Mouse (Mus musculus): ENCODE measurements at regions not wholly inside any gene's neighbourhood (a gene's known extent, or its start where the extent isn't known, plus 50 kb on each side); places are given as distances from the start of the nearest gene placed in this dataset.

GRCm38 (mm10) chr1:190270784-190271385 is 100.4 kb upstream of the Prox1 start:
- H3K9me3 ChIP-seq (replicated peaks): no peaks in the 10 kb centered on the region
- 89% methylated on average over 17 of the region's 17 CpGs for WGBS
- H3K4me3 ChIP-seq: no peak overlapping the region
- H3K27me3 ChIP-seq (ENCODE audit: low read depth, poor library complexity, severe bottlenecking): 0 out of 2 replicates have a peak, but pooled peaks cover 6% of the 10 kb centered on the region
- DNase-seq (ENCODE audit: low spot score): no peak
- no peaks in the 10 kb centered on the region for H3K36me3 ChIP-seq
- no peak overlapping the region for H3K27ac ChIP-seq
- H3K4me1 ChIP-seq: no peaks in the 10 kb centered on the region

DNA sequence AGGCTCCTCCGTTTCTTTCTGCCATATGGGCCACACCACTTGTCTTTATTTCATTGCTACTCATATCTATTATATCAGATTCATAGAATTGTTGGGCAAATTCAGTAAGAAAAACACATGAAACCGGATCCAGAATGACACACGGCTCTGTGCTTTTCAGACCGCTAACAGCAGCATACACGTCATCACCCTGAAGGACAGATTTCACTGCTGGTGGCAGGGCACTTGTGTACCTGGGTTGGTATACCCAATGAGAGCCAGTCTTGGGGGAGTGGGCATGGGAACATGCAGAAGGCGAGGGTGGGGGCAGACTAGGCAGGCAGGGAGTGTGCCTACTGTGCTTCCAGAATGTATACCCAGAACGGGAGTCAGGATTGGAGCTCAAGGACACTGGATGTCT is 98.7 kb upstream of the Prox1 start:
- no peak for DNase-seq (ENCODE audit: low spot score)
- no peak overlapping the region for H3K27ac ChIP-seq
- 92% methylated on average over 7 of the region's 7 CpGs for WGBS

DNA sequence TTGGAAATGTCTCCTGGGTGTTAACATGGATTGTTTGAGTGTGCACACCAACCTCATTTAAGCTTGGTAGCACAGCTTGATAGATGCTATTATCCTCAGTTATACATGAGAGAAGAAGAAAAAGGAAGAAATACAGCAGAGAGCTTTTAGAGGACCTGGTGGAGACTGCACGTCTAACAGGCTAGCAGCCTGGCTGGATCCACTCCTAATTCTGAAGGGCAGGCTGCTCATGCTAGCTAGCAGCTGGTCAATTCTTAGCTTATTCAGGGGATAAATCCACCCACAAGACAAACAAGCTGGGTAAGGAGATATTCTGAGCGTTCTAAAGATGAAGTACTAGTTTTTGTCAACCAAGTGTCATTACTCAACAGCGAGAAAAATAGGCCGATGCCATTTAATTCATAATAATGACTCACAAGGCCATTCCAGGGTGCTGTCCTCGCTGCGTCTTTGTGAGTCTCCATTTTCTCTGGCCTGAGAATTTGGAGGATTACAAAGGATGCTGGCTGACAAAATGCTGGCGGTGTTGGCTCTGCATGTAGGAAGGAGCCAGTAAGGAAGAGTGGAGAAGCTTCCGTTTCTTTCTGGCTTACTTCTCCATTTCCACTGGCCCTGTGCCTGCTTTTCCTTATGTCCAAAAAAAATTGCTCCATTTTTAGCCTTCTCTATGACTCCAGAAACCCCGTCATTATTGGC is 94.7 kb upstream of the Prox1 start:
- Histone ChIP-seq H3K27ac (no peak overlapping the region), H3K4me3 (no peak overlapping the region)
- 93% methylated on average over 9 of the region's 9 CpGs for WGBS

More for the DNA sequence above, 98.7 kb upstream of the Prox1 start:
- Histone ChIP-seq H3K9me3 (replicated peaks) (no peaks in the 10 kb centered on the region), H3K4me1 (peaks cover 9% of the 10 kb centered on the region), H3K4me3 (no peak overlapping the region), H3K36me3 (no peaks in the 10 kb centered on the region), H3K27me3 (ENCODE audit: low read depth, poor library complexity, severe bottlenecking) (no peaks in the 10 kb centered on the region)

GRCm38 (mm10) chr1:190264501-190264900 is 94.0 kb upstream of the Prox1 start:
- WGBS: 58% methylated on average over 8 of the region's 8 CpGs
- Histone ChIP-seq H3K27me3 (ENCODE audit: low read depth, poor library complexity, severe bottlenecking) (peaks cover 9% of the 10 kb centered on the region; the same call in 1 of the 2 replicates), H3K4me3 (no peak overlapping the region), H3K9me3 (replicated peaks) (no peaks in the 10 kb centered on the region), H3K36me3 (no peaks in the 10 kb centered on the region), H3K27ac (no peak overlapping the region), H3K4me1 (peaks cover 22% of the 10 kb centered on the region)
- DNase-seq (ENCODE audit: low spot score): no peak

More for the DNA sequence above, 94.7 kb upstream of the Prox1 start:
- Histone ChIP-seq H3K27me3 (ENCODE audit: low read depth, poor library complexity, severe bottlenecking) (peaks cover 9% of the 10 kb centered on the region; the same call in 1 of the 2 replicates), H3K4me1 (peaks cover 22% of the 10 kb centered on the region), H3K9me3 (replicated peaks) (no peaks in the 10 kb centered on the region), H3K36me3 (no peaks in the 10 kb centered on the region)
- DNase-seq (ENCODE audit: low spot score): no peak

DNA sequence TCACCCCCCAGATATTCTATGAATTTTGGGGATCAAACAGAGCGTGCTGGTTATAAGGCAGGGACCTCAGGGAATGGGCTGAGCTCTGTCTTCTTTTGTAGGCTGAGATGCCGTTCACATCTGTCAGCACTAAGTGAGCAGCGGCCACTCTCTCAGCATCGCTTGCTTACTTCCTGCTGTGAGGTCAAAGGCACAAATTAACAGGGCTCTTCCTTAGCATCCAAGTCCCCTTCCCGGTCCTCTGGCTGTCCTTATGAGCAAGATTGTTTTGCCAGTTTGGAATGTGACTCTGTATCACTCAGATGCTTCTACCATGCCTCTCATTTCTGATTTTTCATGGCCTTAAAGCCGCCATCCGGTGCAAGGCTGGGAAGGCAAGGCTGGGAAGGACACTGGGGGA is 93.1 kb upstream of the Prox1 start:
- no peak overlapping the region for H3K27ac ChIP-seq
- H3K4me1 ChIP-seq: peaks cover 22% of the 10 kb centered on the region
- no peak overlapping the region for H3K4me3 ChIP-seq
- WGBS: 34% methylated on average over 7 of the region's 7 CpGs
- no peaks in the 10 kb centered on the region for H3K9me3 ChIP-seq (replicated peaks)
- no peaks in the 10 kb centered on the region for H3K36me3 ChIP-seq
- H3K27me3 ChIP-seq (ENCODE audit: low read depth, poor library complexity, severe bottlenecking): peaks cover 9% of the 10 kb centered on the region; the same call in 1 of the 2 replicates
- DNase-seq (ENCODE audit: low spot score): no peak

- Histone ChIP-seq H3K4me1 (peaks cover 16% of the 10 kb centered on the region), H3K36me3 (no peaks in the 10 kb centered on the region), H3K27ac (no peak overlapping the region), H3K9me3 (replicated peaks) (no peaks in the 10 kb centered on the region), H3K27me3 (ENCODE audit: low read depth, poor library complexity, severe bottlenecking) (peaks cover 9% of the 10 kb centered on the region; the same call in 1 of the 2 replicates), H3K4me3 (no peak overlapping the region)
- 91% methylated on average over 13 of the region's 13 CpGs for WGBS
- DNase-seq (ENCODE audit: low spot score): no peak
Observed at GRCm38 (mm10) chr1:190259576-190259975, 89.1 kb upstream of the Prox1 start.

DNA sequence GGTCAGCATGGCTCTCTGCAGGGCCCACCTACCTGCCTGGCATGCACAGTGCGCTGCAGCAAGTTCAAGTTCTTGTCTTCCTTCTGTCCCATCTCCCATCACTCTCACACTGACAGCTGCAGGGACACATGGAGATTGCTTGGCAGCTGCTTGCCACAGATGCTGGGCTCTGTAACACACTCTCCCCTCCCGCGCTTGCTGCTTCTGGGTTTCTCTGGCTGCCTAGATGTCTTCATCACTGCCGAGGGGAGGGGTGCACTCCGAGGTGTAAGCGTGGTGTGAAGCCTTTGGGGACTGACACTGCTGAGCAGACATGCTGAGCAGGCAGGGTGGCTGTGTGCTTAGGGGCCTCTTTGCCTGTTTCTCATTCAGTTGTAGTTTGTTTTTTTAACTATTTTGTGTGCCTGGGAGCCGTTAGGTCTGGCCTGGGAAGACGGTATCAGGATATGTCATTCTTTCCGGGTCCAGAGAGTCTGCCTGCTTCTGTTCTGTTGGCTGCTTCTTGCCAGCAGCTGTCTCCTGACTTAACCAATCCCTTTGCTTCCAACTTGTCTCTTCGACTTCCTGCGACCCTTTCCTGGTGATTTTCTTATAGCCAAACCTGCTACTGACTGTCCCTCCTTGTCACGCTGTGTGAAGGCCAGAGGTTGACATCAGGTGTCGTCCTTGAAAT is 80.2 kb upstream of the Prox1 start:
- H3K27ac ChIP-seq: no peak overlapping the region
- peaks cover 6% of the 10 kb centered on the region; the same call in 1 of the 2 replicates for H3K27me3 ChIP-seq (ENCODE audit: low read depth, poor library complexity, severe bottlenecking)
- H3K4me1 ChIP-seq: 0 out of 2 replicates have a peak, but pooled peaks cover 6% of the 10 kb centered on the region
- H3K36me3 ChIP-seq: no peaks in the 10 kb centered on the region
- H3K4me3 ChIP-seq: no peak overlapping the region
- 47% methylated on average over 13 of the region's 13 CpGs for WGBS
- H3K9me3 ChIP-seq (replicated peaks): no peaks in the 10 kb centered on the region
- no peak for DNase-seq (ENCODE audit: low spot score)

DNA sequence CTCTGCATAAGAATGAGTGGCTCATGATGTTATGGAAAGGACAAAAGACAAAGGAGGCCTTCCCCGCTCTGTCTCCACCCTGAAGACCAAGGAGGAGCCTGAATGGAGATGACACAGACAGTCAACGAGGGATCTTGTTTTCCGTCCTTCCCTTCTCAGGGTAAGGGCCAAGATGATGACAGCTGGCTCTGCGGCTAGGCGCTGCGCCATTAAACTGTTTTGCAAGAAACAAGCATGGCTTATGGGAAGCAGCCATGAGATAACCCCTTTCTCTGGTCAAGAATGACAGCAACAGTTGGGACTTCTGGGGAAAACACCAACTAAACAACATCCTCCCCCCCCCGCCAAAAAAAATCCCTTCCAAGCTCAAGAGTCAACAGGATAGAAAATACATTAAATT is 72.0 kb upstream of the Prox1 start:
- Histone ChIP-seq H3K9me3 (replicated peaks) (no peaks in the 10 kb centered on the region), H3K27me3 (ENCODE audit: low read depth, poor library complexity, severe bottlenecking) (no peaks in the 10 kb centered on the region), H3K36me3 (no peaks in the 10 kb centered on the region), H3K4me1 (no peaks in the 10 kb centered on the region), H3K27ac (no peak overlapping the region), H3K4me3 (no peak overlapping the region)
- DNase-seq (ENCODE audit: low spot score): no peak
- WGBS: 92% methylated on average over 7 of the region's 7 CpGs

DNA sequence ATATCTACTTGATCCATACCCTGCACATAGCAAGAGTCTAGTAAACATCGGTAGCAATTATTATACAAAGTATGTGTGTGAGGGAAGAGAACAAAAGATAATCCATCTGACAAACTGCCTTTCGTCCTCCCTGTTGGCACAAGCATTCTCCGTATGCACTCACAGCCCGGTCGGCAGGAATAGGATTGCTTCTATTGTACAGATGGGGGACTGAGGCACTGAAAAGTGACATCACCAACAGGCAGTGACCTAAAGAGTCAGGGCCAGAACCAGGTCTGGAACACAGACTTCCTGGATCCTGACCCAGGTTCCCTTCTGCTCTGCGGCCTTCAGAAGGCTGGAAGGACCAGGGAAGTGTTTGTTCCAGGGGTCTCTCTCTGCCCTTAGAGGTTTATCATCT is 69.3 kb upstream of the Prox1 start:
- DNase-seq (ENCODE audit: low spot score): no peak
- Histone ChIP-seq H3K36me3 (no peaks in the 10 kb centered on the region), H3K27me3 (ENCODE audit: low read depth, poor library complexity, severe bottlenecking) (no peaks in the 10 kb centered on the region), H3K27ac (no peak overlapping the region), H3K4me1 (no peaks in the 10 kb centered on the region), H3K9me3 (replicated peaks) (no peaks in the 10 kb centered on the region), H3K4me3 (no peak overlapping the region)
- 91% methylated on average over 6 of the region's 6 CpGs for WGBS

DNA sequence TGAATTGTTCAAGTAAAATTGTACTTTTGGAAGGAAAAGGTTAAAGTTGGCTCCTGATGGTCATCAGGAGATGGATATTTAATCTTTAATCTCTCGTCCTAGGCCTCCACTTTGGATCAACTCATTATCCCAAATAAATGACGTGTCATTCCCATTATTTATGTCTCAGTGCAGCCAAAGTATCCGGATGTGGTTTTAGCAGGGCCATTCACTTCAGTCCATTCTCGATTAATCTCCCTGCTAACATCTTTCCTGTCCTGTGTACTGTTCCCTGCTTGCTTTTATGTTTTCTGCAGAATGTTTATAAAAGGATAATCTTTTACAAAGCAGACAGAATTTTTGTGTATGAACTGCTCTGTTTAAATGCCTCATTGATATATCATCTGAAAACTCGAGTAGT is 60.4 kb upstream of the Prox1 start:
- H3K9me3 ChIP-seq (replicated peaks): no peaks in the 10 kb centered on the region
- no peaks in the 10 kb centered on the region for H3K27me3 ChIP-seq (ENCODE audit: low read depth, poor library complexity, severe bottlenecking)
- no peak overlapping the region for H3K4me3 ChIP-seq
- 0 out of 2 replicates have a peak, but pooled peaks cover 7% of the 10 kb centered on the region for H3K4me1 ChIP-seq
- DNase-seq (ENCODE audit: low spot score): no peak
- no peaks in the 10 kb centered on the region for H3K36me3 ChIP-seq
- no peak overlapping the region for H3K27ac ChIP-seq
- WGBS: 67% methylated on average over 5 of the region's 5 CpGs

DNA sequence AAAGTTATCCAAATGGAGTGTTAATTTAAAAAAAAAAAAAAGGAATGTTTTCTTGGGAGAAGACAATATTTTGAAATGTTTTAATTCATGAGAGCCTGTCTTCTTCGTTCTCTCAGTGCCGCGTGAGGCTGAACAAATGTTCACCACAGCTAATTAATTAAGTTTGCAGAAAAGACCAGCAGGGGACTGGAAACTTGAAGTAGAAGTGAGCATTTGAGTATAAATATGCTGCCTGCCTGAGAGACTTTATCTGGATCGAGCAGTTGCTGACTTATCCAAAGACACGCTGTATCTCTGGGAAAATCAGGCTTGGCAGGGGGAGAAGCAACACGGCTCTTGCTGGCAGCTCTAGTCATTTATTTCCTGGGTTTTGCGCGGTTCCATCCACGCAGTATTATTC is 49.9 kb upstream of the Prox1 start:
- Histone ChIP-seq H3K36me3 (no peaks in the 10 kb centered on the region), H3K4me3 (no peak overlapping the region), H3K9me3 (replicated peaks) (no peaks in the 10 kb centered on the region; the same call in 1 of the 2 replicates), H3K27me3 (ENCODE audit: low read depth, poor library complexity, severe bottlenecking) (no peaks in the 10 kb centered on the region), H3K27ac (no peak overlapping the region), H3K4me1 (no peaks in the 10 kb centered on the region)
- WGBS: 86% methylated on average over 9 of the region's 9 CpGs
- no peak for DNase-seq (ENCODE audit: low spot score)

All from limb, embryonic 10.5 days (tissue).